Mouse (Mus musculus) left cerebral cortex, postnatal 10 days (tissue): ENCODE results near the gene Adat2. TPM values are rescaled to one million over a fixed set of nuclear protein-coding genes. Genes with fewer than 3 reads are reported as not detected.

Source experiments
- DNase-seq, 2 experiments: peaks; one replicate each; pipeline ENCODE4 v3.0.0; 2021 to 2022; ENCODE audit warnings: low spot score in 2 of 2, mixed read lengths in 1 of 2; ENCODE audit errors: extremely low spot score in 1 of 2
- intact Hi-C: fragments of 180-260 bp; cut with DNase I; formaldehyde crosslinking; loops from one replicate; pipeline ENCODE4 v1.15.1; 2025
- total RNA-seq, 2 experiments: library from RNA; stranded (reverse); gene quantifications; 2 replicates each; pipeline ENCODE4 v1.2.3; 2021

The Adat2 gene
- total RNA-seq, 2 experiments from 2014 or later, result 6.6 to 8.6 TPM

DNA sequence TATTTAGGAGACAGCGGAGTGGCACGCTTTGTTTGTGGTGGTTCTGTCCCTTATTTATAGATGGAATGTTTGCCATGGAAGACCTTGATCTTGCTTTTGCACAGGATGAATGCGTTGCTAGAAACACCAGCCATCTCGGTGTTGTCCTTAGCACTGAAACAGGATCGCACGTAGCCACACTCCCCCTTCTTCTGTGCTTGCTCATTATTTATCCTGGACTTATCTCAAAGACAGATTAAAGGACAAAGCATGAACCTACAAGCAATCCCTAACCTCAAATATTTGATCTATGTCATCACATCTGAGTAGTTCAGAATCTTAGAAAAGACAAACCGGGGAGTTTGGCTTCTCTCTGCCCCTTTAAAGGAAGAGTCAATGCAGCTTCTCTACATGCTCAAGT, 24.4 kb downstream of the Adat2 start:
- DNase-seq, result no peak

DNA sequence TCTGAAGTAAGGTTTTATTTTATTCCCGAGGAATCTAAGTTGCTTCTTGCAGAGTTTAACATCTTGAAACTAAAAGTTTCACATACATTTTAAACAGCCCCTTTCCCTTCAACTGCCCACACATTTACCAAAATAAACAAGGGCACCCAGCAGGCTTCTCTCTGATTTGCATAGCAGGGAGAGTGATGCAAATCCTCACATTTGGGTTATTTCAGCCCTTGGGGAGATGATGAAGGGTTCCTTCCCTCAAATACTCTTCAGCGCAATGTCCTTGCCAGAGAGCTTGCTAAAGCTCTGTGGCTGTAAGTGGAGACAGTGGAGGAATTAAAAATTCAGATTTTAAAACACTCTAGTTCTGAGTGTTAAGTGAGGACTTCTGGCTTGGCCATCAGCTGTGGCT, 35.2 kb downstream of the Adat2 start:
- intact Hi-C loops, result no loop called here
- DNase-seq, result peak in 1 of 2 experiments; percentile 54

More for the DNA sequence above, 24.4 kb downstream of the Adat2 start:
- intact Hi-C loops, result no loop called here

DNA sequence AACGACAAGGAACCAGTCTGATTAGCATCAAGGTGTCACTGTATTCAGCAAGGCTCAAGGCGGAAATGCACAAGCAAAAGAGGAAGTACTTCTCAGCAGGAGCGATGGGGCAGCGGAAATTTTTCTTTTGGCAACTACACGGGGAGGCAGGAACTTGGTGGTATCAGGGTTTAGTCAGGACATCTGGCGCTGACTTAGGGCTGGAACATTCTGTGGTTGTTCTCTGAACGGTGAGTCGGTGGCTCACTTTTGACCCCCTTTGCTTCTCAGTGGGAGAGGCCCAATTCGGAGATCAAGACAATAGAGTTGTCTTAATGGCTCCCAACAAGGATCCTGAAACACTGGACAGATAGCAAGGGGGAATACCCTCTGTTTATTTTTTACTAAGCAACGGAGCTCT, 39.5 kb downstream of the Adat2 start:
- no peak for DNase-seq
- intact Hi-C loops, result no loop called here

DNA sequence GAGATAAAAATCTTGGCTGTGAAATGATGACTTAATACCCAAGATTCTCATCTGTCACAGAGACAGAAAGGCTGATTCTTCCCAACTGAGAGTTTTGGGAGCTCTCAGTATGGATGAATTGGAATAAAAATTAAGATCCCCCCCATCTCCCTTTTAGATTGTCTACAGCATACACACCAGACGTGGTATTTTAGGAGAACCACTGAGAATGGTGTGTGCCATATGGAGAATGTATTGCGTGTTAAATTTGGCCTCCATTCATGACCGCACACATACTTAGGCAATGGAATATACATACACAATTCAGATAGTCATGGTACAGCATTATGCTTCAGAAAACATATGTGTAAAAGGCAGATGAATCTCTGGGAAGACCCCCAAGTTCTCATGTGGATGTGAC, 40.8 kb downstream of the Adat2 start:
- DNase-seq, result no peak
- intact Hi-C loops, result no loop called here

DNA sequence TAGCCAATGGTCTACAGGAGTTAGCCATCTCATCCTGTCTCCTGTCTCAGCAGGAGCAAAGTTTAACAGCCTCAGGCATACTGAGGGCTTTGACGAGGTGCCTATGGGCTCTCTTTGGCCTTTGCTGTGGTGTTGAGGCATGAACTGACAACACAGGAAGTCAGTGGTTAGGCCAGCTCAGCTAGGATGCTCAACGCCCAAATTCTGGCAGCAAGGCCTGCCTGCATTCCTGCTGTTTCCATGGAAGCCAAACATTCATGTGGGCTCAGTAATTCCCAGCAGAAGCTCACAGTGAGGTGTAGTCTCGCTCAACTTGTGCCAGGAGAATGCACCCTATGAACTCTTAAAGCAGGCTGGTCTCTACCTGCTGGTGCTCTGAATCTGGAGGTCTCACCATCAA, 43.4 kb downstream of the Adat2 start:
- DNase-seq, result peak in 1 of 2 experiments; percentile 27
- intact Hi-C loops, result no loop called here

DNA sequence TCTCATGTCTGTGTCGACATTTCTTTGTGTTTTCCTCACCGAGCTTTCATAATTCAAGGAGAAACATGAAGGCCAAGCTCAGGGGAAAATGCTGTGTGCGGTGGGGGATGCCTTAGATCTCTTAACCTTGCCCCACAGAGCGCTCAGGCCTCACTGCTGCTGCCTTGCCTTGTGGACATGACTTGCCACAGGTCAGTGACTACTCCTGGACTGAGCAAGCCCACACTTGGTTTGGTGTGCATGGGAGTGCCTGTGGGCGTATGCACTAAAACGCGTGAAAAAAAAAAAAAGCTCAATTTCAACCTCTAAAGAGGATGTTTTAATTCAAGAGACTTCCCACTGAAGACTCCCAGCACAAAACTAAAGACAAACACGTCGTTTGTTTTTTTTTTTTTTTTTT, 44.2 kb downstream of the Adat2 start:
- no peak for DNase-seq
- intact Hi-C loops, result no loop called here

DNA sequence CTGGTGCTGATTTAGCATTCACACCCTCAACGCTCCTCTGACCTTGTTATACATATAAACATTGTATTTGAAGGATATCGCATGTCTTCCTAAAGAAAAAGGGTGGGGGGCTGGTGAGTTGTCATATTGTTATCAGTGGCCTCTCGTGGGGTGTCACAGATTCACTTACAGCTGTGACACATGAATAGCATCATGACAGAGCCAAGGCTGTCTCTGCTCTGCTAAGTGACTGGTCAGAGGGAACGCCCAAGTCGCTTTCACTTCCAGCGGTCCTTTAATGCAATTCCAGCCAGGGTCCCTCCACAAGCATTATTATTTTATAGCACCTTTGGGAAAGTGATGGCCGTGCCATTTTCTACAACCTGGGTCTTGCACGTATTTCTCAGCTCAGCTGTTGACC, 44.8 kb downstream of the Adat2 start:
- DNase-seq, result no peak
- intact Hi-C loops, result no loop called here

DNA sequence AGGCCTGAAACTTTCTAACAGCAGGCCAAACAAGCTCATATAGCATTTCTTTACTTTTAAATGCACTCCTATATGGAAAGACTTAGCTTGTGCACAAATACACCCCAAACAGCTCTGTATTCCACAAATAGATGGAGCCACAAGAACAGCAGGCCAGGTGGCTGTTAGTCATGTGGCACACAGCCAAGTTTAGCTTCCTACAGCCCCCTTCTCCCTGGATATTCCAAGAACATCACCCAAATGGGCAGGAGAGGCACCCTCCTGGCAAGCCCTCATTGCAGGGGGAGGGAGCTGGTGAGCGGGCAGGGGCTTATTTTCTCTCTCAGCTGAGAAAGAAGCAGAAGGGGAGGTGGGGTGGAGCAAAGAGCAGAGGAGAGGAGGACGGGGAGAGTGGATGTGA, 48.2 kb downstream of the Adat2 start:
- intact Hi-C loops, result no loop called here
- DNase-seq, result peak in 1 of 2 experiments; percentile 31

Other genes starting within 250 kb of the Adat2 start
- gene Phactr2, start 78.5 kb upstream of the Adat2 start, total RNA-seq, result 10 to 100 TPM; 14.8 to 17.2 TPM
- gene Fuca2, start 53.4 kb upstream of the Adat2 start, total RNA-seq, result 10 to 100 TPM; 40.0 to 40.2 TPM
- 10 to 100 TPM; 24.3 to 25.1 TPM for gene Pex3, start 248 bp downstream of the Adat2 start, total RNA-seq